In the genomic region with DNA sequence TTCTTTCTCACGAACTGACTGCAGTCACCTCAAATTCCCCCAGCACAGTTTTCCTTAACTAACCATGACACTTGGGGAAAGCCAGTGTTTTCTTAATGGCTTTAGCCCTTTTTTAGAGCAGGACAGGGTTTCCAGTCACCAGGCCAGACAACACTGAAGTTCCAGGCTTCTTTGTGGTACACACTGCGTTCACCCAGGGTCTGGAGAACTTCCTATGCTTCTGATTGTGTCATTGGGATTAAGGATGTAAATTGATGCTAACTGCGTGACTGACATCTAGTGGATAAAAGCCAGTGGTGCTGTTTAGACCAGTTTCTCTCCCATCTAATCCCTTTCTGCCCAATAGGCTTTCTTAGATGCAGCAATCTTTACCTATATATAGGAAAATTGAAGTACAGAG, we compare ENCODE assay signal across 8 mouse cellular contexts.
DNase-seq lines count a peak whose midpoint lies in the region; ATAC-seq lines count a peak whose summit lies in the region.

No protein-coding gene starts in this region.

- no peak overlapping the region for H3K9ac ChIP-seq in intestine, embryonic 14.5 days (ENCODE audit: low read length)
- H3K9ac ChIP-seq in limb, embryonic 13.5 days, result no peak overlapping the region
- no peak overlapping the region for H3K9ac ChIP-seq in neural tube, embryonic 15.5 days (replicated peaks)

- no peaks in the 10 kb centered on the region for H3K36me3 ChIP-seq in intestine, embryonic 14.5 days (ENCODE audit: control insufficient read depth, insufficient read depth, low read length)
- no peaks in the 10 kb centered on the region for H3K36me3 ChIP-seq in limb, embryonic 13.5 days
- no peaks in the 10 kb centered on the region for H3K36me3 ChIP-seq in neural tube, embryonic 15.5 days

- peaks cover 10% of the 10 kb centered on the region; the same call in 1 of the 2 replicates for H3K4me1 ChIP-seq in intestine, embryonic 14.5 days (replicated peaks; ENCODE audit: control insufficient read depth, insufficient read depth, low read length)
- peaks cover 11% of the 10 kb centered on the region for H3K4me1 ChIP-seq in limb, embryonic 13.5 days
- H3K4me1 ChIP-seq in neural tube, embryonic 15.5 days, result peaks cover 10% of the 10 kb centered on the region

- ATAC-seq in intestine, embryonic 14.5 days (replicated peaks; ENCODE audit: low FRiP score, low TSS enrichment, low read depth), result peak; percentile 68
- ATAC-seq in limb, embryonic 13.5 days (ENCODE audit: low FRiP score, low read depth), result peak; percentile 15; the same call in 1 of the 2 replicates
- ATAC-seq in neural tube, embryonic 15.5 days (ENCODE audit: low FRiP score), result peak; percentile 79

- no peak overlapping the region for H3K27ac ChIP-seq in intestine, embryonic 14.5 days (ENCODE audit: low read depth)
- H3K27ac ChIP-seq in limb, embryonic 13.5 days, result no peak overlapping the region
- H3K27ac ChIP-seq in neural tube, embryonic 15.5 days (replicated peaks), result no peak overlapping the region

- H3K4me2 ChIP-seq in intestine, embryonic 14.5 days (ENCODE audit: low read length), result no peak overlapping the region
- H3K4me2 ChIP-seq in limb, embryonic 13.5 days (replicated peaks), result no peak overlapping the region
- H3K4me2 ChIP-seq in neural tube, embryonic 15.5 days, result no peak overlapping the region

- DNase-seq in right cerebral cortex, adult 18-20 months, result peak; percentile 35
- no peak for DNase-seq in right cerebral cortex, postnatal 4 days
- DNase-seq in embryo, embryonic 11.5 days (ENCODE audit: low read depth, low spot score), result peak; percentile 43
- DNase-seq in intestine, embryonic 14.5 days (ENCODE audit: low spot score), result peak; percentile 73
- no peak for DNase-seq in thymus, adult 18-20 months
- DNase-seq in spleen, postnatal 4 days (ENCODE audit: low spot score in 2 of 2), result no peak

- H3K9me3 ChIP-seq in intestine, embryonic 14.5 days (ENCODE audit: control insufficient read depth, low read length), result 0 out of 2 replicates have a peak, but pooled peaks cover 4% of the 10 kb centered on the region
- H3K9me3 ChIP-seq in limb, embryonic 13.5 days, result no peaks in the 10 kb centered on the region
- no peaks in the 10 kb centered on the region for H3K9me3 ChIP-seq in neural tube, embryonic 15.5 days (replicated peaks)

- WGBS in intestine, embryonic 14.5 days, result 31% methylated on average over 3 of the region's 3 CpGs
- WGBS in limb, embryonic 13.5 days, result 31% methylated on average over 3 of the region's 3 CpGs
- 26% methylated on average over 3 of the region's 3 CpGs for WGBS in neural tube, embryonic 15.5 days

- no peaks in the 10 kb centered on the region for H3K27me3 ChIP-seq in intestine, embryonic 14.5 days (replicated peaks; ENCODE audit: control insufficient read depth, insufficient read depth, low read length)
- H3K27me3 ChIP-seq in limb, embryonic 13.5 days, result peaks cover 28% of the 10 kb centered on the region
- 0 out of 2 replicates have a peak, but pooled peaks cover 2% of the 10 kb centered on the region for H3K27me3 ChIP-seq in neural tube, embryonic 15.5 days (replicated peaks)

- H3K4me3 ChIP-seq in intestine, embryonic 14.5 days (ENCODE audit: low read depth, low read length), result no peak overlapping the region
- H3K4me3 ChIP-seq in limb, embryonic 13.5 days, result no peak overlapping the region
- H3K4me3 ChIP-seq in neural tube, embryonic 15.5 days (replicated peaks), result no peak overlapping the region

Comparison
In these comparisons a context has a peak if more than half of its experiments do, and no peak if none do; other contexts are left out.
1. DNase-seq: peak in right cerebral cortex, adult 18-20 months (single experiment), embryo, embryonic 11.5 days (single experiment) and intestine, embryonic 14.5 days (single experiment); none in right cerebral cortex, postnatal 4 days (single experiment), thymus, adult 18-20 months (0 of 2) and spleen, postnatal 4 days (0 of 2).
2. ATAC-seq: peak in every context shown above with its lines; median percentile 79 in neural tube, embryonic 15.5 days; 68 in intestine, embryonic 14.5 days; 15 in limb, embryonic 13.5 days.